Comparison of ENCODE assay signal across 1 mouse cellular context in genomic region chr4:134880041-134880440, GRCm38 (mm10).
TF ChIP-seq lines count a peak whose summit lies in the region.

No protein-coding gene starts in this region.

TF ChIP-seq in CH12.LX, 34 proteins besides CTCF, POLR2A, EP300 and RAD21 (continued from another document):
- no peak for TF ChIP-seq USF2 (conservative IDR thresholded peaks at IDR 0.05; ENCODE audit: low read depth, low read length)
- TF ChIP-seq ETS1 (conservative IDR thresholded peaks at IDR 0.05; ENCODE audit: low read depth, low read length) = no peak
- no peak for TF ChIP-seq CHD1 (IDR thresholded peaks at IDR 0.05; ENCODE audit: low read depth, low read length)
- no peak for TF ChIP-seq ZMIZ1 (IDR thresholded peaks at IDR 0.05; ENCODE audit: low read depth, low read length)
- no peak for TF ChIP-seq BHLHE40 (IDR thresholded peaks at IDR 0.05; ENCODE audit: low read depth, low read length)
- no peak for TF ChIP-seq MAFK (IDR thresholded peaks at IDR 0.05; ENCODE audit: insufficient replicate concordance, low read length)
